Comparison of ENCODE assay signal across 28 mouse cellular contexts in genomic region chr1:182252534-182253171, GRCm38 (mm10). TPM values are rescaled to one million over a fixed set of nuclear protein-coding genes. Genes with fewer than 3 reads are reported as not detected.
DNase-seq lines count a peak whose midpoint lies in the region; ATAC-seq and TF ChIP-seq lines count a peak whose summit lies in the region.
"Had no signal": no experiment of that assay in that cellular context is flagged by ENCODE, and none has a peak within 500 bp of the region (broad histone marks: within the 10 kb centered on the region; RNA-seq: fewer than 3 reads in every experiment).

No protein-coding gene starts in this region.

- peaks cover 18% of the 10 kb centered on the region for H3K4me1 ChIP-seq in forebrain, embryonic 10.5 days
- 0 out of 2 replicates have a peak, but pooled peaks cover 4% of the 10 kb centered on the region for H3K4me1 ChIP-seq in forebrain, embryonic 15.5 days
- H3K4me1 ChIP-seq in midbrain, embryonic 13.5 days (replicated peaks): no peaks in the 10 kb centered on the region; the same call in 1 of the 2 replicates
- H3K4me1 ChIP-seq in intestine, embryonic 15.5 days (replicated peaks): no peaks in the 10 kb centered on the region
- H3K4me1 ChIP-seq: embryonic facial prominence, embryonic 12.5 days; heart, embryonic 15.5 days; limb, embryonic 12.5 days; liver, embryonic 15.5 days had no signal

- no peak overlapping the region for H3K4me3 ChIP-seq in forebrain, embryonic 10.5 days
- no peak overlapping the region for H3K4me3 ChIP-seq in forebrain, embryonic 15.5 days
- H3K4me3 ChIP-seq in midbrain, embryonic 13.5 days (replicated peaks): no peak overlapping the region
- no peak overlapping the region for H3K4me3 ChIP-seq in intestine, embryonic 15.5 days (replicated peaks)
- H3K4me3 ChIP-seq: embryonic facial prominence, embryonic 12.5 days; heart, embryonic 10.5 days; heart, embryonic 15.5 days; hindbrain, embryonic 12.5 days; limb, embryonic 12.5 days; liver, embryonic 15.5 days; lung, embryonic 15.5 days had no signal

- DNase-seq in brain, embryonic 14.5 days (ENCODE audit: low read depth): peak; percentile 91
- DNase-seq in forebrain, embryonic 10.5 days (ENCODE audit: extremely low spot score, low spot score): peak; percentile 32
- DNase-seq in gastrocnemius, postnatal 4 days (ENCODE audit: low spot score in 2 of 2): no peak
- no peak for DNase-seq in heart, postnatal 36 days
- DNase-seq: adrenal gland, postnatal 14 days; cerebellum, adult 18-20 months; cerebellum, postnatal 10 days; gastrocnemius, postnatal 14 days; heart, adult 11 months; kidney, adult 9 months; kidney, postnatal 10 days; lung, postnatal 36 days; right cerebral cortex, postnatal 4 days; thymus, adult 18-20 months; thymus, postnatal 36 days had no signal

- WGBS in forebrain, embryonic 10.5 days: 40% methylated on average over 10 of the region's 10 CpGs
- WGBS in forebrain, embryonic 15.5 days: 11% methylated on average over 10 of the region's 10 CpGs
- 18% methylated on average over 10 of the region's 10 CpGs for WGBS in midbrain, embryonic 13.5 days
- WGBS in intestine, embryonic 15.5 days: 88% methylated on average over 10 of the region's 10 CpGs

- no peak for TF ChIP-seq POLR2A in brain, embryonic 14.5 days (IDR thresholded peaks at IDR 0.05; ENCODE audit: borderline replicate concordance, extremely low read depth, insufficient read depth, insufficient read length, poor library complexity, severe bottlenecking)

- H3K4me2 ChIP-seq in forebrain, embryonic 15.5 days (replicated peaks): no peak overlapping the region
- no peak overlapping the region for H3K4me2 ChIP-seq in midbrain, embryonic 13.5 days (replicated peaks)
- H3K4me2 ChIP-seq in intestine, embryonic 15.5 days (replicated peaks): no peak overlapping the region
- H3K4me2 ChIP-seq: embryonic facial prominence, embryonic 12.5 days; heart, embryonic 15.5 days; hindbrain, embryonic 12.5 days; limb, embryonic 12.5 days; liver, embryonic 15.5 days; lung, embryonic 15.5 days had no signal

- H3K27me3 ChIP-seq in forebrain, embryonic 10.5 days (ENCODE audit: poor library complexity, severe bottlenecking): peaks cover 30% of the 10 kb centered on the region; the same call in 1 of the 2 replicates
- H3K27me3 ChIP-seq in forebrain, embryonic 15.5 days: no peaks in the 10 kb centered on the region
- peaks cover 28% of the 10 kb centered on the region for H3K27me3 ChIP-seq in midbrain, embryonic 13.5 days
- no peaks in the 10 kb centered on the region for H3K27me3 ChIP-seq in intestine, embryonic 15.5 days (replicated peaks)
- H3K27me3 ChIP-seq: embryonic facial prominence, embryonic 12.5 days; heart, embryonic 15.5 days; hindbrain, embryonic 12.5 days; limb, embryonic 12.5 days; liver, embryonic 15.5 days; lung, embryonic 15.5 days had no signal

- H3K36me3 ChIP-seq in forebrain, embryonic 10.5 days (replicated peaks): no peaks in the 10 kb centered on the region
- H3K36me3 ChIP-seq in forebrain, embryonic 15.5 days: no peaks in the 10 kb centered on the region
- H3K36me3 ChIP-seq in midbrain, embryonic 13.5 days: no peaks in the 10 kb centered on the region
- H3K36me3 ChIP-seq in intestine, embryonic 15.5 days: no peaks in the 10 kb centered on the region
- H3K36me3 ChIP-seq: embryonic facial prominence, embryonic 12.5 days; heart, embryonic 10.5 days; heart, embryonic 15.5 days; hindbrain, embryonic 12.5 days; limb, embryonic 12.5 days; liver, embryonic 15.5 days; lung, embryonic 15.5 days had no signal

- TF ChIP-seq CTCF in brain, embryonic 14.5 days (IDR thresholded peaks at IDR 0.05; ENCODE audit: borderline replicate concordance, extremely low read depth, insufficient read depth, insufficient read length): no peak

- H3K9me3 ChIP-seq in forebrain, embryonic 10.5 days: peaks cover 11% of the 10 kb centered on the region; the same call in 1 of the 2 replicates
- no peaks in the 10 kb centered on the region for H3K9me3 ChIP-seq in forebrain, embryonic 15.5 days
- no peaks in the 10 kb centered on the region for H3K9me3 ChIP-seq in midbrain, embryonic 13.5 days
- no peaks in the 10 kb centered on the region for H3K9me3 ChIP-seq in intestine, embryonic 15.5 days
- H3K9me3 ChIP-seq: embryonic facial prominence, embryonic 12.5 days; heart, embryonic 10.5 days; heart, embryonic 15.5 days; hindbrain, embryonic 12.5 days; limb, embryonic 12.5 days; liver, embryonic 15.5 days; lung, embryonic 15.5 days had no signal

- peak; percentile 78 for ATAC-seq in forebrain, embryonic 15.5 days (replicated peaks)
- peak; percentile 86 for ATAC-seq in midbrain, embryonic 13.5 days
- ATAC-seq in intestine, embryonic 15.5 days: no peak
- ATAC-seq: CD4-positive, CD25-positive, alpha-beta regulatory T cell, adult 4 months; intestine, postnatal 0 days had no signal

- no peak overlapping the region for H3K27ac ChIP-seq in forebrain, embryonic 10.5 days
- no peak overlapping the region for H3K27ac ChIP-seq in forebrain, embryonic 15.5 days (replicated peaks)
- no peak overlapping the region for H3K27ac ChIP-seq in midbrain, embryonic 13.5 days
- no peak overlapping the region for H3K27ac ChIP-seq in intestine, embryonic 15.5 days
- H3K27ac ChIP-seq: embryonic facial prominence, embryonic 12.5 days; heart, embryonic 10.5 days; heart, embryonic 15.5 days; hindbrain, embryonic 12.5 days; limb, embryonic 12.5 days; liver, embryonic 15.5 days; lung, embryonic 15.5 days; stomach, postnatal 0 days had no signal

- intact Hi-C loops in heart, postnatal 36 days (cut with DNase I): no loop called here

- no peak overlapping the region for H3K9ac ChIP-seq in forebrain, embryonic 15.5 days (replicated peaks)
- no peak overlapping the region for H3K9ac ChIP-seq in midbrain, embryonic 13.5 days (replicated peaks)
- no peak overlapping the region for H3K9ac ChIP-seq in intestine, embryonic 15.5 days
- H3K9ac ChIP-seq: embryonic facial prominence, embryonic 12.5 days; heart, embryonic 15.5 days; hindbrain, embryonic 12.5 days; limb, embryonic 12.5 days; liver, embryonic 15.5 days; lung, embryonic 15.5 days had no signal

RNA-seq across cellular contexts. Expression of gene Degs1, which starts 30.0 kb away (rescaled TPM):
- polyA plus RNA-seq in brain, embryonic 14.5 days (2012; rRNA removed): 30.3 and 38.9 TPM in 2 replicates
- 64.3 and 69.1 TPM in 2 replicates for polyA plus RNA-seq in forebrain, embryonic 10.5 days (2016; fragmentation: Nextera tagmentation; extraction: Ambion mirVana)
- polyA plus RNA-seq in forebrain, embryonic 15.5 days (2015; fragmentation: Nextera tagmentation; extraction: Ambion mirVana): 57.7 and 59.5 TPM in 2 replicates
- polyA plus RNA-seq in midbrain, embryonic 13.5 days (2015; fragmentation: Nextera tagmentation; extraction: Ambion mirVana): 51.0 and 54.5 TPM in 2 replicates
- 10 to 100 TPM; 47.5 to 52.7 TPM for total RNA-seq in gastrocnemius, postnatal 4 days (2021)
- 120 and 131 TPM in 2 replicates for polyA plus RNA-seq in intestine, embryonic 15.5 days (2015; fragmentation: Nextera tagmentation; extraction: Ambion mirVana)
- total RNA-seq in heart, postnatal 36 days (2021): 10 to 100 TPM; 59.2 to 60.7 TPM

Comparison
In these comparisons a context has a peak if more than half of its experiments do, and no peak if none do; other contexts are left out.
1. DNase-seq: peak in brain, embryonic 14.5 days (single experiment) and forebrain, embryonic 10.5 days (single experiment); none in gastrocnemius, postnatal 4 days (0 of 2) and heart, postnatal 36 days (0 of 2).